Mouse (Mus musculus) induced T-regulatory cell, adult 2 months (primary cell): ENCODE results near the gene Sp6.

Source experiments
- DNase-seq: peaks from one replicate; pipeline ENCODE4 v3.0.0-alpha.2; 2012; ENCODE audit warnings: low read depth

Sp6 gene

DNA sequence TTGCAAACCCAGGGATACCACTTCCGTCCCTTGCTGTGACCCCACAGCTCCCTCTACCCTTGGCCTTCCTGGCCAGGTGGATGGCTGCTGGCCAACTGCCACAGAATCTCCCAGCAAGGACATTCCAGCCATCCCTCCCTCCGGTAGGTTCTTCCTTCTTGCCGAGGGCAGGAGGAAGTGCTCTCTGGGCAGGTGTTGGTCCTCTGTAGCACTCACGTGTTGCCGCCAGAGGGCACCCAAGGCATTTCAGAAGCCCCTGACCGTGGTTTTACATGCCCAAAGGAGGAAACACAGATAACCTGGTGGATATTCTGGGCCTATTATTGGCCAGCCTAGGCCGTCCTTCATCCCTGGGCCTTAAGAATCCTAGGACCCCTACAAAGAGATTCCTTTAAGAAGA lies 30.8 kb upstream of the Sp6 start:
- peak; percentile 93 for DNase-seq

DNA sequence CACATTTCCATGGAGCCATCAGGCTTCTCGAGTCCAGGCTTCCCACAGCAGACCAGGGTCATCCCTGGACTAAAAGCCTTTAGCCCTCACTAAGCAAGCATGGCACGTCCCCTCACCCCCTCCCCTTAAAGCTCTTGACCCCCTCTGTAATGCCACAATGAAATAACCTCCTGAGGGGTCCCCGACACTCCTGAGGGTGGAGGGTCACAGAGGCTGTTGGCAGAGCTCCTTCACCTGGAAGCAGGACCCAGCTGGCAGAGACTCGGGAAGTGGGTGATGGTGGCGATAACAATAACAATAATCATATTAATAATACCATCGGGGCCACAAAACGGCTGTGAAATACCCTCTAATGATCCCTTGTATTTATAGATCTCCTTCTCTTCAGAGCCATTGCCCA lies 30.3 kb upstream of the Sp6 start, which contains the start of gene Sp2:
Gene Sp2 (minus strand): TSS at position 101 of the 400 bp plus-strand sequence.
- no peak for DNase-seq

DNA sequence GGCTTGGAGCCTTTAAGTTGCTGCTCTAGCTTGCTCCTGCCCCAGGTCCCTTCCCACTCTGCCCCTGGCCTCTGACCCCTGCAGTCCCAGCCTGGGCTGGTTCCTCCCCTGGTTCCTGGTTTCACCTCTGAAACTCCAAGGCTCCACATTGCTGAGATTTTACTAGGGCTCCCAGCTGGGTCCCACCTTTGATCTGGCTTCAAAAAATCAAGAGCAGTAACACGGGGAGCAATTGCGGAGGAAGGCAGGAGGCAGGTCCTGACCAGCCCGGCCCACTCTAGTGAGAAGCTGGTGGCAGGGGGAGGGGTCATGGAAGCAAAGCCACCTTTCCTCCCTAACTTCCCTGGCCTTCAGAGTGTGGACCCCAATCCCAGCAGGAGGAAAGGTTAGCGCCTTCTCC lies 28.3 kb upstream of the Sp6 start:
- DNase-seq, result no peak

DNA sequence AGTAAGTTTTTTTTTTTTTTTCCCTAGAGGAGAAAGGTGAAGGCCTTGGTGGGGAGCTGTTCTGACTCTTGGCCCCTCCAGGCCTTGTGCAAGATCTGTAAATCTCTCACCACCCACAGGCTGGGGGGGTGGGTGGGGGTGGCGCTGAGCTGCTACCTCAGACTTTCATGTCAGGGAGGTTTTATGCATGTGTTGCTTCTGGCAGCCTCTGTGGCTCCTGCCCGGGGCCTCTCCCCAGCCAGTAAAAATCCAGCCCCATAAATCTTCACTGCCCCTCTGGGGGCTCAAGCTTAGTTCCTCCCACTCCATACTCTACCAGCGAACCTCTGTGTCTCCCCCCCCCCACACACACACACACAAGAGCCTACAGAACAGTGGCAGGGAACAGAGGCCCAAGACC lies 26.7 kb upstream of the Sp6 start:
- peak; percentile 49 for DNase-seq

DNA sequence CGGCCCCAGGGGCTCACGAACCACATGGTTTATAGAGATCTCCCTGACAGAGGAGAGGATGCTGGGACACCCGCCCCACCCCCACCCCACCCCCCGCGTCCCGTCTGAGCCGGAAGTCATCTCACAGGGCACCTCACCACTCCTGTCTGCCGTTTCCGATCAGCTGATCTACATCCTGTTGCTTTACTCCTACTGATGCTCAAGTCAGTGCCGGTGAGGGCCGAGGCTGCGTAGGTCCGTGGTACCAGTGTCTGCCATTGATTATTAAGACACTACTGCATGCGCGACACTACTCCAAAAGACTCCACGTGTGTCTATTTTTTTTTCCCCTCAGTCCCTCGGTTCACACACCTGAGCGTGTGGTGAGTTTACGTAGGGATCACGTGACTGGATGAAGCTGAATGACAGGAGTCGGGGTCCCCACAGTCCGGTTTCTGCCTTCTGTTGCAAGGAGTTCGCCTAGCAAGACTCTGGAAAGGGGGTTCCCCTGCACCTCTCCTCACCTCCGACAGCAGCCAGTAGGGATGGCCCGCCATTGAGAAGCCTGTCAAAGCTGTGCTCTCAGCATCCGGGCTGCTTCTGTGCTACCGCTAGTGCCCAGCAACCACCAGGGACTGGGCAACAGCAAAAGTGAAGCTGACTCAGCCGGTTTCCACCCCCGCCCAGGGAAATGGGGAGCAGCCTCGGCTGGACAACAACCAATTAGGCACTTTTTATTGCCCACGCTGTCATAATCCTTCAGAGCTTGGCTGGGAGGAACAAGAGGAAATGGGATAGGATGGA lies 25.1 kb upstream of the Sp6 start:
- DNase-seq, result peak; percentile 93

DNA sequence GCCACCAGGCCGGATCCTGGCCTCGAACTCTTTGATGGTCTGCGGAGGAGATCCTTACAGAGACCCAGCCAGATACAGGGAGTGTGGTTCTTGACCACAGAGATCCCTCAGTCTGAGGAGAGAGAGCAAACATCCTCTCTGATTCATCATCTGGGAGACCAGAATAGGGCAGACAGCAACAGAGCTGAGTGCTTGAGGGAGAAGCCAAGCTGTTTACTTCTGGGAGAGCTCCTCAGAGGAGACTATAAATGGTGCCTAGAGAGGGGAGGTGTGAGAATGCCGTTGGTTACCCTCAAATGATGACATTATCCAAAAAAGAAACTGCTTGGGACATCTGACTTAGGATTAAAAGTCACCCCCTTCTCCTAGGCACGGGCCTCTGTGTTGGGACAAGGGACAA lies 21.7 kb upstream of the Sp6 start:
- DNase-seq, result no peak

DNA sequence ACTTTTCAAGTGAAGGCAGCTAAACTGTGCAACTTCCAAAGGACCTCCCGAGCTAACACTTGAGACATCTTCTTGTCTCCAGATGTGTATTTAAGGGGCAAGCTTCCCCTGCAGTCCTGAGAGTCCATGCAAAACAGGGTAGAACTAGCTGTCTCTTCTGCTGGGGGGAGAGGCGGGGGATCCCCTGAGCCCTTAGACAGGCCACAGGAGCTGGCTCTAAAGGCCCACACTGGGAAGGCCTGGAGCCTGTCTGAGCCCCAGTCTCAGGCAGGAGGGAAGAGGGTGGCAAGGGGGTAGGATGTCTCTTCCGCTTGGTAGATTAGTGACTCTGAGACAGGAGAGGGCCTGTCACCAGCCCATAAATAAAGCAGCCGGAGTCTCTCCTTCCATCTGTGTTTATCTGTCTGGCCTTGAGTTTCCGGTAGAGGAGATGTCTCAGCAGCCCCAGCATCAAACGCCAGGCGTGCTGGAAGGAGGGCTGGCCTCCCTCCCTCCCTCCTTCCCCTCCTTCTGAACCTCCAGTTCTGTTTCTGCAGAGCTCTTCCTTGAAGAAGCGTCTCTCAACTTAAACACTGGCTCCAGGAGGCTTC lies 20.4 kb upstream of the Sp6 start:
- peak; percentile 53 for DNase-seq

DNA sequence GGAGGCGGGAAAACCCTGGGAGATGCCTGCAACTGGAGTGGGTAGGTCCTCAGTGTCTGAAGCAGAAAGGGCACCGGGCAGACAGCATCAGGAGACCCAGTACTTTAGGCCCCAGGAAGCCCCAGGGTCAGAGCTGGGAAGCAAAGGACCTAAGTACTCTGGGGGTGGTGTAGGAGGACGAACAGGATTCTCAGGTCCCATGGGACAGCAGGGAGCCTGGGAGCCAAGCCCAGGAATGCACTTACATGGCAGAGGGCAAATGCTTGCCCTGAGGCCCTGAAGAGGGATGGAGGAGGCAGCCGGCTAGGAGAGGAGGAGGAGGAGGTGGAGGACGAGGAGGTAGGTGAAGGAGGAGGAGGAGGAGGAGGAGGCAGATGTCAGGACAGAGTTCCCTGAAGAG lies 18.2 kb upstream of the Sp6 start:
- DNase-seq, result no peak

DNA sequence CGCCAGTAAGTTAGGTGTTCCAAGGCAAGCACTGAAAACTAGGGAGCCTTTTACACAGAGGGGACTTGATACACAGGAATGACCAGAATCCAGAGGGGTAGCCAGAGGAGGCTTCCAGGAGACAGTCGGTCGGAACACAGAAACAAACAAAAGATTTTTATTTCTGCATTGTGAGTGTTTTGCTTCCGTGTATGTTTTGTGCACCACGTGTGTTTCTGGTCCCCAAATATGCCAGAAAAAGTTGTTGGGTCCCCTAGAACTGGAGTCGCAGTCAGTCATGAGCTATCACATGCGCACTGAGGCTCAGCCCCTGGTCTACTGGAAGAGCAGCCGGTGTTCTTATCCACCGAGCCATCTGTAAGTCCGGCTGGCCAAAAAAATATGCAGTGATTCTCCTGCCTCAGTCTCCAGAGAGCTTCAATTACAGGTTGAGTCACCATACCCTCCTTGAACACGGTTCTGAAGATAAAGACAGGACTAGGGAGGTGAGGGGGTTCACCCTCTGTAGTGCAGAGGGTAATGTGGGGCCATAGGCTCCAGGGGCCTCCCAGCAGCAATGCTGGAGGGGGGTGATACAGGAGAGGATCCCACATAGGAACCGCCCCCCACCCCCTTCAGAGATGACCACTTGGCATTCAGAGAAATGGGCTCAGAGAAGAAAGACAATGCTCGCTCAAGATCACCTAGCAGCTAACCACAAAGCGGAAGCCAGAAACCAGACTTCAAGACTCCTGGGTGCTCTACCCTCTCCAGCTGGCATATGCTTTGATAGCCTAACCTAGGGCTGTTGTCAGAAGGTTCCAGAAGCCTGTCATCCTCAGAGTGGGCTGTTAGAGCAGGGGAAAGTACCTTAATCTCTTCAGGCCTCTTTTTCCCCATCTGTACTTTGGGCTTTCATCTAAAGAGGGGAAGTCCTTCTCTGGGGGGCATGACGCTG lies 17.1 kb upstream of the Sp6 start:
- DNase-seq, result peak; percentile 92

DNA sequence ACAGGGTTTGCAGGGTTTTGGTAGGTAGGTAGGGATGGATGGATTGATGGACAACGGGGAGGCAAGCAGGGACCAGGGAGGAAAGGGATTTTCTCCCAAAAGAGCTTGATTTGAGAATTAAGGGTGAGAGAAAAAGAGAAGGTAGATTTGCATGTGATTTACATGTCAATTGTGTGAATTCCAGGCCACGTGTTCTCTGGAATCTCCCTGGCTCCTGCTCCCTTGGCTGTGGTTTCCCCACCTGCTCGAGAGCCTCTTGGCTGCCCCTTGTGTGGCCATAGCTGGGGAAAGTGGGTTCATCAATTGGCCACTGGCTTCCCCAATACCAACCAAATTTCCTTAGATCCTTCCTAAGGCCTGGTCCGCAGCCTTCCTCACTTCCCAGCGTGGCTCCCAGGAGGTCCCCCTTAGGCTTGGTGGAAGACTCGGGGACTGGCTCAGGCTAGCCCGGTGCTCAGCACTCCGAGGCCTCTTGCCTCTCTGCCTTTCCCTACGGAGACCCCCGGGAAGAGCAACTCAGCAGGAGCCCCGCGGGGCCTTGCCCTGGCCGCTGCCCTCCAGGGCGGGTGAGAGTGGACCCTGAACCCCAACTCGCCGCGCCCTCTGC lies 16.3 kb upstream of the Sp6 start:
- DNase-seq, result no peak

DNA sequence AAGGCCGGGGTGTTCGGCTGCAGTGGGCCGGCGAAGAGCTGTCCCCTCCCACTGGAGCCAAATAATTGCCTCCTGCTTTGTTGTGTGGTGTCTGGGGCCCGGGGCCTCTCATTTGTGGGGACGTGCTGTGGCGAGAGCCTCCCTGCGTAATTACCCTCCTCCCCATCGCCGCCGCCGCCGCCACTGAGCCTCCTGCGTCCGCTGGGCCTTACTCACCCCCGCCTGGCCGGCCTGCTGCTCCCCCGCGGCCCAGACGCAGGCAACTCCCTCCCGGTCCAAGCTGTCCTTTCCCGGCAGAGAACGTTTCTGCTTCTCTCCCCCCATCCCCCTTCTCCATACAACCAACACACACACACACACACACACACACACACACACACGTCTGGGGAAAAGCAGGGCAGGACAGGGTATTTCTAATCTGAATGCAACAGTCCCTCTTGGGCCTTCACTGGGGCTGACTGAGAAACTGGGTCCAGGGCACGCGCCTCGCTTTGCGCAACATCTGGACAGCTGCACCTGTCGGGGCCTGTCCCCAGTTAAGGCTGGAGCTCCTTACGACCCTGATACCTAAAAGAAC lies 15.7 kb upstream of the Sp6 start:
- peak; percentile 63 for DNase-seq

DNA sequence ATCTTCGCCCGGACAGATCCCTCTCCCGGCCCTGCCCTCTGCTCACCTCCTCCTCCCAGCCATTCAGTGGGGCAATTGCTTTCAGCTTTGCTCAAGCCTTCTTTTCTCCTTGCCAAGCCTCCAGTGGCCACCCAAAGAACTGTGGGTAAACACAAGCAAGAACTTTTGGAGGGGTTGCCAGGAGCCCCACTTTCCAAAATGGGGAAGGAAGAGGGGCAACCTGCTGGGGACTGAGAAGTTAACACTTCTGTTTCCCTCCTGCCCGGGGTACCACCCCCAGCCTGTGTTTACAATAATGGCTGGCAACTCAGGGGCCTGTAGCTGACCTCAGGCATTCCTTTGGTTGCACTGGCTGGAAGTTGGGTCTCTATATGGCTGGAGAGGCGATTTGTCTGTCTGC lies 10.0 kb upstream of the Sp6 start:
- no peak for DNase-seq

DNA sequence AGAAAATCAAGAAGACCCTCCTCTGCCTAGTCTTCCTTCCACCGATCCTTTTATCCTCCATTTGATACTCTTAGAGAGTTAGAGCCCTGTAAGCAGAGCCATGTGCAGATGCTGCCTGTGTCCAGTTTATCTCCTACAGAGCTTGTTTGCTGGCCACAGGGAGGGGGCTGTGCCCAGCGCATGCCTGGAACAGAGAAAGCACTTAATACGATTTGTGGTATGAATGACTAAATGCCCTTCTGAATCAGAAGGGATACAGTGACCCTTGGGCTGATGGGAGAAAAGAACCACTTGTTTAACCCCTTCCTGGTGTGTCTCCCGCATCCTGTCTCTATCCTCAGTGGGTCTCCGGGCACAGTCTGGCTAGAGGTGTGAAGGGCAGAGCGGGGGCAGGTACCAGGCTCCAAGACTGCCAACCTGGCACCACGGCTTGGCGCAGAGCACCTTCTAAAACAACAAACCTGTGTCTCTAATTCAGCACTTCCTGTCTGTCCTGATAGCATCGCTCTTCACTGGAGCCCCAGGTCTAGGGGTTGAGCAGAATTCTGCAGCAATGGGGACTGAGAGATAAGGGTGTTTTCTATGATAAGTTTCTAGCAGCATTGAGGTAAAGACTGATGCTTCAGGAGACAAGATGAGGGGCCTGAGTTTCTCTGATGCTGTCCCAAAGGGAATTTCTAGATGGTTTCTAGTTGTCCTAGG lies 6.0 kb upstream of the Sp6 start:
- DNase-seq, result peak; percentile 76

DNA sequence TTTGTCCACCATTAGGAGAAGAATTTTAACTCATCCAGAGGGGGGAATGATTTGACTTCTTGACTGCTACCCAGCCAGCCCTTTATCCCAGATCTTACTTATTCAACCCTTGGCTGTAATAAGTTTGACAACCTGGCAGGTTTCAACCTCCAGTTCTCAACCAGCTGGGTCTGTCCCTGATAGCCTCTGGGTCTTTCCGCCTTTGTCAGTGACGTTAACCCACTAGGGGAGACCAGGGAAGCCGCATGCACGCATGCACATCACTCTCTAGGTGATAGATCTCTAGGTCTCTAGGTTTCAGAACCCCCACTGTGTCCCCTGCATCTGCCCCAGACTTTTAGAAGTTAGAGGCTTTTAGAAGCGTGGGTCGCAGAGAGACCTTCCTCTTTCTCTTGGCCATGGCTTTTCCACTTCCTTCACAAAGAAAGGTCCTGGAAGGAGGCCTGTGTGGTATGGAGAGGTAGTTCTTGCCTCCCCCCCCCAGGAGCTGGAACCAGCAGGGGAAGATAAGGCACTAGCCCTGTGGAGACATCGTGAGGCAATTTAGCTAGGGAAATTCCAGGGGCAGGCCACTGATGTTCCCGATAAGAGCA lies 3.9 kb upstream of the Sp6 start:
- DNase-seq, result no peak

DNA sequence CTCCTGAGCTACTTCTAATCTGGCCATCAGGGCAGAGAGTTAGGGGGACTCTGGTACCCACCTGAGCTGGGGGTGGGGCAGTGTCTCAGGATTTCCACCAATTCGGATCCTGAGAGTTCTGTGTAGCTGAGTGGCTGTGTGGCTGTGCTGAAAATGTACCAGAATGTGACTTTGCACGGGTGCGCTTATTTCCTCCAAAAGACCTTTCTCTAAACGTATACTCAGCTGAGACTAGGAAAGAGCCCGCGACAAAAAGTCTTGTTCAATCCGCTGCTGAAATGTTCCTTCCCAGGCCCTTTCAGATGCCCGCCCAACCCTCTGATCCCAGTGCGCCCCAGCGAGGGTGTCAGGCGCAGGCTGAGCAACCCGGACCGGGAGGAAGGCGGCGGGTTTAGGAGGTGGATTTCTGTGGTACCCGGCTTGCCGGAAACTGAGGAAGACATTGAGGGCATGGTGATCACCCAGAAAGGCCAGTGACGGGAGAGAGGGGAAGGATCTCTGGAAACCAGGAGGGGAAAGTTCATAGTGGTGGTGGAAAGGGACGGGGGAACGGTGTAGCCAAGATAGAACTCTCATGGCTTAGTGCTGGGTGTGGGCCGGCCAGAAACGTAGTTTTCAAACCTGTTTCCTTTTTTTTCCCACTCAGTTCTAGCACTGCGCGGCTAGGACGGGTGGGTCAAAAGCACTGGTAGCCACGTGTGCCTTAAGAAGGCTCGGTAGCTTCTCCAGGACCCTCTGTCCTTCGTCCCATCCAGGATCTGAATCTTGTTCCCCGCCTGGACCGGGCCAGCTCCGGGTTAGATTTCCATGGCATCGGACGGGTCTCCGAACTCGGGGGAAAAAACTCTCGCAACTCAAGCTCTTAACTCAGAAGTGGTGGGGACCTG lies 4.7 kb downstream of the Sp6 start:
- DNase-seq, result peak; percentile 53

DNA sequence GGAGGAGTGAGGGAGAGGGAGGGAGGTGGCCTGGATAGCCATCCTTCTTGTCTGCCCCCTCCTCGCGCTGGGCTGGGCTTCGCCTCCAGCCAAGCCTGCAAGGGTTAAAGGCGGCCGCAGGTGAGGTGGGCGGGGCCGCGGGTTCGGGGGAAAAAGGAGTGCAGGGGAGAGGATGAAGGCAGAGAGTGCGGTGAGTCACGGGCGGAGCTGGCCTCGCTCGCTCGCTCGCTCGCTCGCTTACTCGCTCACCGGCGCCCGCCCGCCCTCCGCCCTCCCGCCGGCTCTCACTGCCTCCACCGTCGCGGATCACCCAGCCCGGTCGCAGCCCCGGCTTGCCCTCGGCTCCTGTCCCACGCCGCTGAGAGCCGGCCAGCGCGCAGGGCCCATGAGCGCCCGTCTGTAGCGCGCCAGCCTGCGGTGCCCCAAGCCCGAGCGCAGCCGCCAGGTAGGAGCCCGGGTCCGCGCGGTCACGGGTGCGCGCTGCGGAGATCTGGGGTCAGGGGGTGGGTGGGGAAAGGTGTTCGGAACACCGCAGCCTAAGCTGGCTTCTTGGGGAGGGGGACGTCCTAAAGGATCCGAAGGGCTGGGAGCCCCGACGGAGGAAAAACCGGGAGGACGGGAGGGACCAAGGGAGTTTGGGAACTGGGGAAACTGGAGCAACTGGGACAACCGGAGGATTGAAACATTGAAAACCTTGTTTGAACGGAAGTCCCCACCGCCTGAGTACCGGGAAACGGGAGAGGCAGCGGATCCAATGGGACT lies 5.6 kb downstream of the Sp6 start:
- peak; percentile 74 for DNase-seq

DNA sequence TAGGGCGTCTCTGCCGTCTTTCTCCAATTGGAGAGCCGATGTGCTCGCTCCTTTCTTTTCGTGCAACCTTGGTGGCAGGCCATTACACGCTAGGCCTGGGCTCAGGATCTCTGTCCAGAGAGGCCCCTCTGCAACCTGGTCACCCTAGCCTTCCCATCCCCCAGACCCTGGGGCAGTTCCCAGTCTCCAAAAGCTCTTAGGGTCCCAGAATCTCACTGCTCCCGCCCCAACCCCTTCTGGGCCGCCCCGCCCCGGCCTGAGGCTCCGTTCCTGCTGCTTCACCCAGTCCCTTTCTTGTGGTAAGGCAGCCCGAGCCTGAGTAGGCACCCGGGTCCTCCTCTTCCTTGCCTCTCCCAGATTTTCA lies 6.1 kb downstream of the Sp6 start:
- DNase-seq, result no peak

DNA sequence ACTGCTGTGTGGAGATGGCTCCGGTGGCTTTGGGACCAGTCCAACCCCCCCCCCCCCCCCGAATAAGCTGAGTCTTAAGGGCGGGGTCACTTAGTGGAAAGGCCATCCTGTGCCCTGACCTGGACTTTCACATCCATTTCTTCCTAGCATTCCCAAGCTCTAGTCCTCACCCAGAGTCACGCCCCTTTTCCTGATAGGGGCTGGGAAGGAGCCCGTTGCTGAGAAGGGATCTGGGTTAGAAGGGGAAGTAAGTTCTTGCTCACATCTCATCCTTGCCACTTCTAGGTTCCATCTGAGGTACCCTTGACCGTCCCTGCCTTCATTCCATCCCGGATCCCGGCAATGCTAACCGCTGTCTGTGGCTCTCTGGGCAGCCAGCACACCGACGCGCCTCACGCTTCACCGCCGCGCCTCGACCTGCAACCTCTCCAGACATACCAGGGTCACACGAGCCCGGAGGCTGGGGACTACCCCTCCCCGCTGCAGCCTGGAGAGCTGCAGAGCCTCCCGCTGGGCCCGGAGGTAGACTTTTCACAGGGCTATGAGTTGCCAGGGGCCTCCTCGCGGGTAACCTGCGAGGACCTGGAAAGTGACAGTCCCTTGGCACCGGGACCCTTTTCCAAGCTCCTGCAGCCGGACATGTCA lies 8.0 kb downstream of the Sp6 start:
- DNase-seq, result peak; percentile 62
